Mouse (Mus musculus): ENCODE measurements around the gene Lrrc10b. TPM values are rescaled to one million over a fixed set of nuclear protein-coding genes. Genes with fewer than 3 reads are reported as not detected.

The Lrrc10b gene
- total RNA-seq, 2 experiments from 2014 or later, result not detected

- ATAC-seq (replicated peaks; ENCODE audit: low FRiP score, poor library complexity, severe bottlenecking), result no peak
Observed at GRCm38 (mm10) chr19:10413701-10414242, 43.5 kb downstream of the Lrrc10b start.

Other genes starting within 250 kb of the Lrrc10b start
- not detected in 2 replicates for gene Myrf, start 216.7 kb downstream of the Lrrc10b start, total RNA-seq (2015; ENCODE audit: low replicate concordance)
- 0.42 TPM in 1 of 2 replicates, not detected in the other for gene Myrf, start 216.7 kb downstream of the Lrrc10b start, total RNA-seq (2017; ENCODE audit: low replicate concordance)
- gene Dagla, start 152.6 kb downstream of the Lrrc10b start, total RNA-seq (2015; ENCODE audit: low replicate concordance), result not detected in 2 replicates
- gene Dagla, start 152.6 kb downstream of the Lrrc10b start, total RNA-seq (2017; ENCODE audit: low replicate concordance), result not detected in 2 replicates
- not detected in 2 replicates for gene Syt7, start 68.4 kb downstream of the Lrrc10b start, total RNA-seq (2015; ENCODE audit: low replicate concordance)
- gene Syt7, start 68.4 kb downstream of the Lrrc10b start, total RNA-seq (2017; ENCODE audit: low replicate concordance), result not detected in 2 replicates
- gene Ppp1r32, start 25.5 kb upstream of the Lrrc10b start, total RNA-seq (2015; ENCODE audit: low replicate concordance), result not detected in 2 replicates
- gene Ppp1r32, start 25.5 kb upstream of the Lrrc10b start, total RNA-seq (2017; ENCODE audit: low replicate concordance), result 0.94 TPM in 1 of 2 replicates, not detected in the other
- gene Cpsf7, start 67.8 kb upstream of the Lrrc10b start, total RNA-seq (2015; ENCODE audit: low replicate concordance), result 18.4 and 27.1 TPM in 2 replicates
- gene Cpsf7, start 67.8 kb upstream of the Lrrc10b start, total RNA-seq (2017; ENCODE audit: low replicate concordance), result 20.4 and 20.8 TPM in 2 replicates
- 21.5 and 35.4 TPM in 2 replicates for gene Sdhaf2, start 68.7 kb upstream of the Lrrc10b start, total RNA-seq (2015; ENCODE audit: low replicate concordance)
- gene Sdhaf2, start 68.7 kb upstream of the Lrrc10b start, total RNA-seq (2017; ENCODE audit: low replicate concordance), result 20.1 and 34.9 TPM in 2 replicates
- 9.6 and 18.2 TPM in 2 replicates for gene Tmem216, start 98.8 kb upstream of the Lrrc10b start, total RNA-seq (2015; ENCODE audit: low replicate concordance)
- gene Tmem216, start 98.8 kb upstream of the Lrrc10b start, total RNA-seq (2017; ENCODE audit: low replicate concordance), result 7.2 and 21.6 TPM in 2 replicates
- gene Cyb561a3, start 119.7 kb upstream of the Lrrc10b start, total RNA-seq (2015; ENCODE audit: low replicate concordance), result 10.2 and 13.8 TPM in 2 replicates
- gene Cyb561a3, start 119.7 kb upstream of the Lrrc10b start, total RNA-seq (2017; ENCODE audit: low replicate concordance), result 6.7 and 7.7 TPM in 2 replicates
- 1.7 and 4.8 TPM in 2 replicates for gene Tmem138, start 119.9 kb upstream of the Lrrc10b start, total RNA-seq (2015; ENCODE audit: low replicate concordance)
- 1.8 and 4.9 TPM in 2 replicates for gene Tmem138, start 119.9 kb upstream of the Lrrc10b start, total RNA-seq (2017; ENCODE audit: low replicate concordance)
- 49.6 and 78.4 TPM in 2 replicates for gene Ddb1, start 147.9 kb upstream of the Lrrc10b start, total RNA-seq (2015; ENCODE audit: low replicate concordance)
- 197 and 283 TPM in 2 replicates for gene Ddb1, start 147.9 kb upstream of the Lrrc10b start, total RNA-seq (2017; ENCODE audit: low replicate concordance)
- gene Tkfc, start 148.2 kb upstream of the Lrrc10b start, total RNA-seq (2015; ENCODE audit: low replicate concordance), result 1.5 and 2.1 TPM in 2 replicates
- 1.1 TPM in 2 replicates for gene Tkfc, start 148.2 kb upstream of the Lrrc10b start, total RNA-seq (2017; ENCODE audit: low replicate concordance)
- gene Vwce, start 176.7 kb upstream of the Lrrc10b start, total RNA-seq (2015; ENCODE audit: low replicate concordance), result not detected in 2 replicates
- not detected in 2 replicates for gene Vwce, start 176.7 kb upstream of the Lrrc10b start, total RNA-seq (2017; ENCODE audit: low replicate concordance)
- not detected in 2 replicates for gene Pga5, start 220.6 kb upstream of the Lrrc10b start, total RNA-seq (2015; ENCODE audit: low replicate concordance)
- gene Pga5, start 220.6 kb upstream of the Lrrc10b start, total RNA-seq (2017; ENCODE audit: low replicate concordance), result not detected in 2 replicates
- 7.9 and 8.6 TPM in 2 replicates for gene Vps37c, start 231.3 kb upstream of the Lrrc10b start, total RNA-seq (2015; ENCODE audit: low replicate concordance)
- 2.9 and 4.7 TPM in 2 replicates for gene Vps37c, start 231.3 kb upstream of the Lrrc10b start, total RNA-seq (2017; ENCODE audit: low replicate concordance)

Data from erythroblast, adult 5-6 weeks (primary cell).